Mouse (Mus musculus) spleen, adult 2 months (tissue): ENCODE data around the gene Vapb.

Source experiments
- CTCF ChIP-seq: fragments of 200-500 bp; IDR thresholded peaks from 2 replicates; pipeline ENCODE4 v1.5.1; 2011; ENCODE audit warnings: mild to moderate bottlenecking, inconsistent platforms; ENCODE audit not compliant: insufficient read depth, insufficient read length, insufficient replicate concordance; ENCODE audit errors: extremely low read depth
- POLR2A ChIP-seq: fragments of 200-500 bp; IDR thresholded peaks from 2 replicates; pipeline ENCODE4 v1.6.1; 2011; ENCODE audit warnings: low read depth, low read length, inconsistent platforms

DNA sequence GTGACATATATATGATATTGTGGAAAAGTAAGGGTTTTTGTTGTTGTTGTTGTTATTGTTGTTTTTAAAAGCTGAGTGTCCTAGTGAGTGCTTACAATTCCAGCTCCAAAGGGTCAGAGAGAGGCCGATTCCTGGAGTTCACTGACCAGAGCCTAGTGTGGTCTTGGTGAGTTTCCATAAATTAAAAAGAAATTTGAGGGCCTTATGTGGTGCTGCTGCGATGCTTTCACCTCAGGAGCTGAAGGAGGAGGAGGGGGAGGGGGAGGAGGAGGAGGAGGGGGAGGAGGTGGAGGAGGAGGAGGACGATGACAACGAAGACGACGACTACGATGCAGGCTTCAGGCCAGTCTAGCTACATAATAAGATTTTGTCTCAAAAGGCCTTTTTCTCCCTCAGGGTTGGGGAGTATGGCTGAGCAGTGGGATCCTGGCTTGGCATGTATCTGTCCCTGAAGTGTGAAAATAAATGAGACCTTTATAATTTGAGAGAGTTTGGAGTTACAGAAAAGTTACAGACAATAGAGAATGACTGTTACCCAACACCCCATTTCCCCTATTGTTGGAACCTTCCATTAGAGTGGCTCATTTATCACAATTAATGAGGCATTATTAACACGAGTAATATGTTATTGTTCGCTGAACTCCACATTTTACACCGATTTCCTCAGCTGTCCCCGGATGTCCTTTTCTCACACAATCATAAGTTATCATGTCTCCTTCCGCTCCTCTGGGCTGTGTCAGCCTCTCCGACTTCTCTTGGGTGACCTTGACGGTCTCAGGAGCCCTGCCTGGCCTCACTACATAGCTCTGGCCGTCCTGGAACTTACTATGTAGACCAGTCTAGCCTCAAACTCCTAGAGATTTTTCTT lies 12.1 kb upstream of the Vapb start:
- TF ChIP-seq POLR2A (no peak), CTCF (no peak)
